Mouse (Mus musculus): Measurements from ENCODE around the gene Lamtor5. TPM values are rescaled to one million over a fixed set of nuclear protein-coding genes. Genes with fewer than 3 reads are reported as not detected.

Lamtor5 gene
- total RNA-seq, 1 experiment from 2014 or later = 35.0 TPM

Other genes starting within 250 kb of the Lamtor5 start
- 15.5 and 20.9 TPM in 2 replicates for gene Kcna3, start 242.7 kb upstream of the Lamtor5 start, total RNA-seq (2017)
- not detected in 2 replicates for gene Kcna2, start 177.7 kb upstream of the Lamtor5 start, total RNA-seq (2017)
- not detected in 2 replicates for gene Kcna10, start 95.8 kb upstream of the Lamtor5 start, total RNA-seq (2017)
- gene Cym, start 57.1 kb upstream of the Lamtor5 start, total RNA-seq (2017) = not detected in 2 replicates
- gene A630076J17Rik, start 48.2 kb upstream of the Lamtor5 start, total RNA-seq (2017) = not detected in 2 replicates
- not detected in 2 replicates for gene Prok1, start 39.2 kb upstream of the Lamtor5 start, total RNA-seq (2017)
- gene Slc16a4, start 12.4 kb downstream of the Lamtor5 start, total RNA-seq (2017) = 0.92 and 1.1 TPM in 2 replicates
- 40.1 and 46.0 TPM in 2 replicates for gene Rbm15, start 54.8 kb downstream of the Lamtor5 start, total RNA-seq (2017)
- gene Kcnc4, start 180.7 kb downstream of the Lamtor5 start, total RNA-seq (2017) = not detected in 2 replicates
- gene Slc6a17, start 239.2 kb downstream of the Lamtor5 start, total RNA-seq (2017) = not detected in 2 replicates

All from common myeloid progenitor, adult 5-6 weeks (primary cell).